Mouse (Mus musculus): ENCODE measurements around the gene Ttc39d.
A peak's percentile ranks its signal among the peaks of the same experiment; 100 is the strongest.
"Not testable (repeated sequence)": the region's sequence is repeated elsewhere in the genome, so short reads cannot be mapped to it uniquely, and the experiment has no call there.

The Ttc39d gene

DNA sequence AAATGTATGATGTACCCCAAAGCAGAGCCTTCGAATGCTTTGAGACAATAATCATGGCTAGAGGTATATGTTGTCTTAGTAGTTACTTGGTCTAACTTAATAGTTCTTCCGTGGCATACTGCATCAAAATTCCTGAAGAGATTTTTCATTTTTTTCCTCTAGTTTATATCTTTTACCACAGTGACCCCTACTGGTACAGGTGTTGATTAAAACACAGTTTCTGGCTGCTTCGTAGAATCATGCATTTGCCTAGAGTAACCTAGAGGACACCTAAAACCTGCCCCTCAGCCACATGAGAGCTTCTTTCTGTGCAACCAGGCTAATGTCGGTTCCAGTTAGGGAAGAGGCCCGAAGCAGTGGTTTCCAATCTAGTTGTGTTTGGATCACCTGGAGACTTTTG lies 14.2 kb upstream of the Ttc39d start:
- DNase-seq (ENCODE audit: low read depth, low spot score) = no peak

DNA sequence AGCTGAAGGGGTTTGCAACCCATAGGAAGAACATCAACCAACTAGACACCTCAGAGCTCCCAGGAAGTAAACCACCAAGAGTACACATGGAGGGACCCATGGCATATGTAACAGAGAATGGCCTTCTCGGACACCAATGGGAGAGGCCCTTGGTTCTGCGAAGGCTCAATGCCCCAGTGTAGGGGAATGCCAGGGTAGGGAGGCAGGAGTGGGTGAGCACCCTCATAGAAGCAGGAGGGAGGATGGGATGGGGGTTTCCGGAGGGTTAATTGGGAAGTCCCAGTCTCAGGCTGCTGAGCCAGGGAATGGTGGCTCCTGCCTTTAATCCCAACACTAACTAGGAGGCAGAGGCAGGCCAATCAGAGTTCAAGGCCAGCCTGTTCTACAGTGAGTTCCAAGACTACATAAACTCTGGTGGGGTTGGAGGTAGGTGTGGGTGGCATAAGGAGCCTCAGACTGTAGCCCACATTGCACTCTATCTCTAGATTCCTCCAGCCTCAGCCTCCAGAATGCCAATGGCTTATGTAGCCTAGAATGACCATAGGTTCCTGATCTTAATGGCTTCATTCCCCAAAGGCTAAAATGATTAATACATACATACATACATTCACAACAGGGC lies 8.0 kb upstream of the Ttc39d start:
- no peak for DNase-seq (ENCODE audit: low read depth, low spot score)

DNA sequence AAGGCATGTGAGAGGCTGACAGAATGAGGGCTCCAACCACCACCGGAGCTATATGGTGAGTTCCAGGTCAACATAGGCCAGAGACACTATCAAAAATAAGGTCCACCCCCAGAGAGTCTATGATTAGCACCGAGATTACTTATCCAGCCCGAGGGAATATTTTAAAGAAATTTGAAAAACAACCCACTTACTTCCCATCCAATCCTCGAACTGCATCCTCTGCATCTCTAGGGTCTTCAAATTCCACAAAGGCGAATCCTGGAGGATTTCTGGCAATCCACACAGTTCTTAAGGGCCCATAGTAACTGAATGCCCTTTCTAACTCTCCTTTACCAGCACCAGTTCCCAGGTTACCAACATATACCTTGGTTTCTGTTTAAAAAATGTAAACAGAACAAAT lies 1.6 kb upstream of the Ttc39d start:
- no peak for DNase-seq (ENCODE audit: low read depth, low spot score)

DNA sequence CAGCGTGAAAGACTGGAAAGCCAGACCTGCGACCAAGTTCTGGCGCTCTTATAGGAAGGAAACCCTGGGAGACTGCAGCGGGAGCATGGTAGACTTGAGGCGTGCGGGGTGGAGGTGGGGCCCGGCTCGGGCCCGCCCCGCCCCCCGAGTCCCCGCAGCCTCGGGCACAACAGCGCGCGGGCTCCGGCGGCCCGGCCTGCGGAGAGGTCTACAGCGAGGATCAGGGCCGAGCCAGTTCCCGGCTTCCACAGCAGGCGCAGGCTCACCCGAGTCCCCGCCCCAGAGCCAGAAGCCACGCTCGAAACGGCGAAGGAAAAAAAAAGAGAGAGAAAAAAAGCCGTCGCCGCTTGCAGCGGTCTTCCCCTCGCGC lies 974 bp upstream of the Ttc39d start:
- no peak for DNase-seq (ENCODE audit: low read depth, low spot score)

DNA sequence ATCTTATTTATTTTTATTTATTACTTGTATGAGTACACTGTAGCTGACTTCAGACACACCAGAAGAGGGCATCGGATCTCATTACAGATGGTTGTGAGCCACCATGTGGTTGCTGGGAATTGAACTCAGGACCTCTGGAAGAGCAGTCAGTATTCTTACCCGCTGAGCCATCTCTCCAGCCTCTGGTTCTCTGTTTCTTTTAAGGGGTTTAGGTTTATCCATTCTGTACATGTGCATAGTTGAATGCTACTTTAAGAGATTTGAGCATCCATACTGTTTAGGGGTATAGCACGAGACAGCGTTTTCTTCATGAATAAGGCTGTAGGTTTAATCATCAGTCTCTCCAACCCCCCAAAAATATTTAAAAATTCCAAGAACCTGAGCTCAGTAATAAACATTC lies 6.7 kb downstream of the Ttc39d start:
- DNase-seq (ENCODE audit: low read depth, low spot score) = not testable (repeated sequence)

DNA sequence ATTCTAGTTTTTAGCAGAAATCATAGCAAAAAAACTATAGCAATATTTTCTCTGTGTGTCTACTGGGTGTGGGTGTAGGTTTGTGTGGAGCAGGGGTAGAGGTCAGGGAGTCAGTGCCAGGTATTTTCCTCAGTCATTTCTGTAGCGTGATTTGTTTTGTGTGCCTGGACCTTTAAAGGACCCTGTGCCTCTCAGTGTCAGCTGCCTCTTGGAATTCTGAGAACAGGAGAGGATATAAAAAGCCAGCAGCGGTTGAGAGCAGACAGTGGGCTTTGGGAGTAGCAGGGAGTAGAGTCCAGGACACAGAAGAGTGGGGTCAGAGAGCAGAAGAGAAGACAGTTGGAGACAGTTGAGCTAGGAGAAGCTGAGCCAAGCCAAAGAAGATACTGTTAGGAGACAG lies 12.9 kb downstream of the Ttc39d start:
- no peak for DNase-seq (ENCODE audit: low read depth, low spot score)

DNA sequence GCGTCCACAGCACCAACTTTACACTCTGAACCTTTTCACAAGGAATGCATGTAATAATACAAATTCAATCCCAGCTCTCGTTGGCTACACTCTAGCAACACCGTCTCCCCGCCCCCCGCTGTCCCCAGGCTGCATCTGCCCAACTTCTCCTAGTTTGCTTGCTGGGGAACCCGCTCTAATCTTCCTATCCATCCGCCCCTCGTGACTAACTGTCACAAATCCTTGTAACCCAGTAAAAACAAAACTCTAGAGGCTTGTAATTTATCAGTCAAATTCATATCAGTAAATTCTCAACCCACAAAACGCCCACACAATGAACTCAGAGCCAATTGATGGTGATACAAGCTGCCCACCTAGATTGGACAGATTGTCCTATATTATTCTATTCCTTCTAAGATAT lies 13.9 kb downstream of the Ttc39d start:
- no peak for DNase-seq (ENCODE audit: low read depth, low spot score)

DNA sequence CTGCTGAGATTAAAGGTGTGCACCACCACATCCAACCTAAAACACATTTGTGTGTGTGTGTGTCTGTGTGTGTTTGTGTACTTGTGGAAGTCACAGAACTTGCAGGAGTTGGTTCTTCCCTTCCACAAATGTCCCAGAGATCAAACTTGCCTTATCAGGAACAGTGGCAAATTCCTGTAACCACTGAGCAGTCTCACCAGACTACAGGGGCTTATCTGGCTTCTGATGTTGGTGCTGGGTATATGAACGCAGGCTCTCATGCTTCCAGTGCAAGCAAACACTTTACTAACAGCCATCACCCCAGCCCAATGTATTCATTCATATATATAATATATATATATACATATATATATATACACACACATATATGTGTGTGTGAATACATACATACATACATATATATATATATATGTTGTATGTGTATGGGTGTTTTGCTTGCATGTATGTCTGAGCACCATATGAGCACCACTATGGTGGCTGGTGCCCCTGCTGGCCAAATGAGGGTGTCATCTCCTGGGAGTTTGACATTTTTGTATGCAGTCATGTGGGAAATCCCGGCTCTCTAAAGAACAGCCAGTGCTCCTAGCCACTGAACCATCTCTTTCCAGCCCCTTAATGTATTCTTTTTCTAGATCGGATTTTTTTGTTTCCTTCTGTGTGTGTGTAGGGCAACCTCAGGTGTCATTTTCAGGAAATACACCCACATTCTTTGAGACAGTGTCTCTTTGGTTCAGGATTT lies 14.8 kb downstream of the Ttc39d start:
- no peak for DNase-seq (ENCODE audit: low read depth, low spot score)

DNA sequence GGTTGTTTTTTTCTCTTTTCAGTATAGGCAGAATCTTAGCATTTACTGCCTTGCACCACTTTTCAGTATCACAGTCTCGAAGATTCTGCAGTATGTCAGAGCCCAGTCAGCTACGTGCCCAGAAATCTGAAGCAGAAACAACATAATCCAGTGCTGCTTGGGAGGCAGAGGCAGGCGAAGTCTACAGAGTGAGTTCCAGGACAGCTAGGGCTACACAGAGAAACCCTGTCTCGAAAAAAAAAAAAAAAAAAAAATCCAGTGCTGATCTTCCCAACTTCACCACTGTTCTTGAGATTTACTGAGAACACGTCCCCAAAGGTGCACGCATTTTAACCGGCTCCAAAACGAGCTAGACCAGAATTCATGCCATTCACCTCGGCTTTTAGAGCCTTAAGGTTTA lies 16.6 kb downstream of the Ttc39d start:
- DNase-seq (ENCODE audit: low read depth, low spot score) = no peak

DNA sequence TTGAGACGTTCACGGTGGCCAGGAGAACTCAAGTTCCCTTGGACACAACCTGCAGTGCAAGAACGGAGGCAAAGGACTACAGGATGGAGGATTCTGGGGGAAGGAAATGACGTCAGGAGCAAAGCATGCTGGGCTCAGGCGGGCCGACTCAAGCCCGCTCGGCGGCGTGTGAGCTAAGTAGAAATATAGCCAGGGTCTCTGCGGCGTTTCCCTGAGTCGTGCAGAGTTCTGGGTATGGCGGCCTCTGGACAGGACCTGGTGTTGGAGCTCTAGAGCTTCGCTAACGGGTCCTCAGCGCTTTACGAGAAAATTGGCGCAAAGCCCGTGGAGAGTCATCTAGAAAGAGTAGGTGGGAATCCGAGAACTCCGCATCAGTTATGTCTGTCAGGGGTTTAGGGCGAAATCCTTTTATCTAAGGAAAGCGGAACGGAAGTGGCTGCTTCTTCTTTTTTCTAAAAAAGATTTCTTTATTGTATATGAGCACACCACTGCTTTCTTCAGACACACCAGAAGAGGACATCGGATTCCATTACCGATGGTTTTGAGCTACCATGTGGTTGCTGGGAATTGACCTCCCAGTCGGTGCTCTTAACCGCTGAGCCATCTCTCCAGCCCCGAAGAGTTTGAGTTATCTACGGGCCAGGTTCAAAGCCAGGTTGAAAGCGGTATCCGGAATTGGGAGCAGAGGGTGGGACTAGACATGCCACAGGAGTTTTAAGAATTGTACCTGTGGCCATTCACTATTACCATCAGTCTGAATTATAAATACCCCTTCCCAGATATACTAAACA lies 17.3 kb downstream of the Ttc39d start, which contains the start of gene Gemin6:
TSS of gene Gemin6 (plus strand) at position 116 of the 791 bp plus-strand sequence.
- peak; percentile 76 for DNase-seq (ENCODE audit: low read depth, low spot score)

DNA sequence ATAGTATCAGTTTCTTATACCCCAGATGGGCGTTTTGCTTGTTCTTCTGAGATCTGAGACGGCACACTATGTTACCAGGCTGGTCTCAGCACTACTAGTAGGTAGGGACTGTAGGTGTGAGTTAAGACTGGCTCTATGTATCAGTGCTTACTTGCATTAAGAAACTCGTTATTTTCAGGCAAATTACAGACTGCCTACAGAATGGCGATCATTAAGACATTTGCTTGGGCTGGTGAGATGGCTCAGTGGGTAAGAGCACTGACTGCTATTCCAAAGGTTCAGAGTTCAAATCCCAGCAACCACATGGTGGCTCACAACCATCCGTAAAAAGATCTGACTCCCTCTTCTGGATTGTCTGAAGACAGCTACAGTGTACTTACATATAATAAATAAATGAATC lies 17.9 kb downstream of the Ttc39d start:
- not testable (repeated sequence) for DNase-seq (ENCODE audit: low read depth, low spot score)

DNA sequence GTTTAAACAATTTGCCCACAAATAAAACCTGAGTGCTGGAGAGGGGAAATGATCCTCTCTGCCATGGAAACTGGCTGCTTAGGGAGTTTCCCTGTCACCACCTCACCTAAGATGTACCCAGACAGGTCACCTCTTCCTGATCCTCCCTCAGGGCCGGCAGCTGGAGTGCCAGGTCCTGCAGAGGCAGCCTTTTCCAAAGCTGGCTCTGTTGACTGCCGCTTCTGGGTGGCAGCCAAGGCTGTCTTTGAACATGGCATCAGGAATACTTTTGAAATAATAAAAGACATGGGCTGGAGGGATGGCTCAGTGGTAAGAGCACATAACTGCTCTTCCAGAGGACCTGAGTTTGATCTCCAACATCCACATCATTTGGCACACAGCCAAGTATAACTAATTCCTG lies 22.1 kb downstream of the Ttc39d start:
- no peak for DNase-seq (ENCODE audit: low read depth, low spot score)

DNA sequence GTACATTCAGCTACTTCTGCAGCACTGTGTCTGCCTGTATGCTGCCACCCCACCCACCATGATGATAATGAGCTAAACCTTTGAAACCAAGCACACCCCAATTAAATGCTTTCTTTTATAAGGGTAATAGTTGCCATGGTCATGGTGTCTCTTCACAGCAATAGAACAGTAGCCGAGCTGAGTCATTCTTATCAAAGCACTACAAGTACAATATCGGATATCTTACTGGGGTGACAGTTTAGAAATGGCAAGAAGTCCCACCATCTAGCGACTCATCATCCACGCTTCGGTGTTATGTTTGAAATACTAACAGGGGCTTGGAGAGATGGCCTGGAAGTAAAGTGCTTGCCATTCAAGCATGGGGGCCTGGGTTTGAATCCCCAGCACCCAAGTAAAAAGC lies 26.6 kb downstream of the Ttc39d start:
- DNase-seq (ENCODE audit: low read depth, low spot score) = no peak

DNA sequence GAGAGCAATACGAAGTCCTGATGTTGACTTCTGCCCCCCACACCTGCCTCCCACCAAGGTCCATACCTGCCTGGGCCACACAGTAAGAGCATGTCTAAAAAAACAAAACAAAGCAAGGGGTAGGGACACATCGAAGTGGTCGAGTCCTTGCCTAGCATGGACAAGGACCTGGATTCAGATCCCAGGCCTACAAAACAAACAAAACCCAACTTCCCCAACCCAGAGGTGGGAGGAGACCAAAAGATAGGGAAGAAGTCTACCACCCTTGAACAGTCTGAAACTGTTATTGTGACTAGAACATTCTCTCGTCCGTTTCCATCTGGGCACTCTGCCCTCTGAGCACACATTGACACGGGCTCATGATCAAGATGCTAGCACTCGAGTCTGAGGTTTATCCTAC lies 27.1 kb downstream of the Ttc39d start:
- DNase-seq (ENCODE audit: low read depth, low spot score) = no peak

DNA sequence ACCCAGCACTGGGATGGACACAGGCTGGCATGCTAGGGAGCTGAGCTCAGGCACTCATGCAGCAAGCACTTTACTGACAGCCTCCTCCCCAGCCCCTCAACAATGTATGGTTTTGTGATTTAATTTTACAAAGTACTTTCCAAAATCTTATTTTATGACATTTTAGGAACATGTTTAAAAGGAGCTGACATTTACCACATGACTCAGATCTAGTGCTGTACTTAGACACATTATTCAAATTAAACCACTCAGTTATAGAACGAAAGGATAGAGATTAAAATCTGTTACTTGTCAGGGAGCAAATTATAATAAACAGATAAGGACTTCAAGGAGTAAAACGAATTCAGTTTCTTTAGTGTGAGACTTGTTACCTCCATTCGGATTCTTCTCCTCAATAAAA lies 28.2 kb downstream of the Ttc39d start:
- DNase-seq (ENCODE audit: low read depth, low spot score) = no peak

DNA sequence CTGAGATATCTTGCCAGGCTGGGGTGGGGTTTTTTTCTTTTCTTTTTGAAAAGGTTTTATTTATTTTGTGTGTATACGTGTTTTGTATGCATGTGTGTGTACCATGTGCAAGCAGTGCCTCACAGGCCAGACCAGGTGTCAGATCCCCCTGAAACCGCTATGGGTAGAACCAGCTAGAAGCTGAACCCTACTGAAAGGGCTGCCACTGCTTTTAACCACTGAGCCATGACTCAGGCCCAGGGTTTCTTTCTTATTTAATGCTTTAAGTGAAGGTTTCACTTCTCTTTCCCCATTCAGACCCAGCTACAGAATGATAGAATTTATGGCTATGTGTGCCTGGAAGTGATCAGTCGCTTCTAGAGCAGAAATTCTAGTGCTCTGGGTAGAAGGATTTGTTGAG lies 29.5 kb downstream of the Ttc39d start:
- no peak for DNase-seq (ENCODE audit: low read depth, low spot score)

DNA sequence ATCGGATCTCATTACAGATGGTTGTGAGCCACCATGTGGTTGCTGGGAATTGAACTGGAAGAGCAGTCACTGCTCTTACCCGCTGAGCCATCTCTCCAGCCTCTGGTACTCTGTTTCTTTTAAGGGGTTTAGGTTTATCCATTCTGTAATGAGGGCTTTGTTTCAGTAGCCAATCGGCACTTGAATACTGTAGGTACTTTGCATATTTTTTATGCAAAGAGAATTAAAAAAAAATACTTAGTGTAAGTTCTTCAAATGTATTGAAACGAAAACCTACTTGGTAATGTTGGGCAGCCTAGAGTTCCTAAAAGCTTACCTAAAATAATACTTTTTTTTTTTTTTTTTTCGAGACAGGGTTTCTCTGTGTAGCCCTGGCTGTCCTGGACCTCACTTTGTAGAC lies 30.2 kb downstream of the Ttc39d start:
- DNase-seq (ENCODE audit: low read depth, low spot score) = no peak

DNA sequence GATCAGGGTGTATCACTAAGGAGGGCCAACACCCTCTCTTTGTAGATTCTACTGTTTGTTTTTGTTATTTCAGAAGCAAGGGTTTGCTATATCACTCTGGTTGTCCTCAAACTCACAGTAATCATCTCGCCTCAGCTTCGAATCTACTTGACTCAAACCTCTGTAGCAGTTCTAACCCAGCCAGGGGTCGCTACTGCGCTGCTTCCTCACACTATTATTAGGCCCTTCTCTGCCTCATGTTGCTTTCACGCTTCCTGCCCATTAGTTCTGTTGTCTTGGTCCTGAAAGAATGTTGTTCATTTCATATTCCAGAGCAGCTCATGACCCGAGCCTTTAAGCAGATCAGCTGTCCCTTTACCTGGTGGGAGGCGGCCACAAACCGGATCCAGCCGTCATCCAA lies 34.3 kb downstream of the Ttc39d start:
- DNase-seq (ENCODE audit: low read depth, low spot score) = no peak

DNA sequence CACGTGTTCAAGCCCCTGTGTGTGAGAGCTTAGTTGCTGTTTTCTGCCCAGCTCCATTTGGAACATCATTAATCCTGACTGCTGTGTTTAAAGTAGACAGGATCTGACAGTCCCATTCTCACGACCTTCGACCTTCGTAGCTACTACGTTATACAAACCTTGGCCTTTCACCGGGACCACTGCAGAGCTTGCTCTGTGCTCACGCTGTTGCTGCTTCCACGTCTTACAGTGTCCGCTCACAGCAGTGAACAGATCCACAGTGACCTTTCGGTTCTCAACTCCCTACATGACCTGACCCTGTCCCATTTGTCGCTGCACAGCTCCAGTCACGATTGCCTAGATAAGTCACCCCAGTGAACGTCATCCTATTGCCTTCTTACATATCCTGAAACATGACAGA lies 35.9 kb downstream of the Ttc39d start:
- no peak for DNase-seq (ENCODE audit: low read depth, low spot score)

DNA sequence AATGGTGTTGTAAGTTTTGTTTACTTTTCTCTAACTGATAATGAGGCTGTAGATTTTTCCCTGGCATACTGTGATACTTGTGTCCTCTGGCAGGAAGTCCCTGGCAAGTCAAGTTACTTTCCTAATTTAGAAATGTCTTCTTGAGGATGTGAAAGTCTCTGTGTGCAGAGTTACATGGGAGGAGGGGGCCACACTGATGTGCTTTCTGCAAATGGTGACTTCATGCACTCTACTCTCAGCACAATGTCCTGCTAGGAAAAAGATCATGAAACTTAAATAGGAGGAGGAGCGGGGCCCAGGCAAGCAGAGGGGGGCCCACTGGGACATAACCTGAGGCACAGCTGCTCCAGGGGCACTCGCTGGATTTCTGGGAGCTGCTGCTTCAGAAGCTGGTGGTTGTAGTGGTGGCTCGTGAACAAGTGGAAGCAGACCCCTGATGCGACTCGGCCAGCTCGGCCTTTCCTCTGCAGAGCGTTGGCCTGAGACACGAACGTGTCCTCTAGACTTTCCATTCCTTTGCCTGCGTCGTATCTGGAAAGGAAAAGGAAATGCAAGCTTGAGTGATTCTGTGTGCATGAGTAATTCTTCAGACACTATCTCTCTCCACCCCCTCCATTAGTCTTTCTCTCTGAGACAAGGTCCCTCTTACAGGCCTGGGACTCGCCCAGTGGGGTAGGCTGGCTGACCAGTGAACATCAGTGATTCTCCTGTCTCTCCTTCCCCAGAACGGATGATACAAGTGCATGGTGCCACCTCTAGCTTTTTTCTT lies 45.7 kb downstream of the Ttc39d start:
- no peak for DNase-seq (ENCODE audit: low read depth, low spot score)

DNA sequence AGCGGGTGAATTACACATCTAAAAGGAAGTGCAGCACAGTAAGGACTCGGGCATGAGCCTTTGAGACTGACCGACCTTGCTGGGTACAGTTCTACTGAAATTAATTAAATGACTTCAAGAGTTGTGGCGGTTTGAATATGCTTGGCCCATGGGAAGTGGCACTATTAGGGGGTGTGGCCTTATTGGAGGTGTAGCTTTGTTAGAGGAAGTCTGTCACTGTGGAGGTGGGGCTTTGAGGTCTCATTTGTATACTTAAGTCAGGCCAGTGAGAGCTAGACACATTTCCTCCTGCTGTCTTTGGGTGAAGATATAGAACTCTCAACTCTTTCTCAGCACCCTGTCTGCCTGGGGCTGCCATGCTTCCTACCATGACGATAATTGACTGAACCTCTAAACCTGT lies 47.2 kb downstream of the Ttc39d start:
- no peak for DNase-seq (ENCODE audit: low read depth, low spot score)

DNA sequence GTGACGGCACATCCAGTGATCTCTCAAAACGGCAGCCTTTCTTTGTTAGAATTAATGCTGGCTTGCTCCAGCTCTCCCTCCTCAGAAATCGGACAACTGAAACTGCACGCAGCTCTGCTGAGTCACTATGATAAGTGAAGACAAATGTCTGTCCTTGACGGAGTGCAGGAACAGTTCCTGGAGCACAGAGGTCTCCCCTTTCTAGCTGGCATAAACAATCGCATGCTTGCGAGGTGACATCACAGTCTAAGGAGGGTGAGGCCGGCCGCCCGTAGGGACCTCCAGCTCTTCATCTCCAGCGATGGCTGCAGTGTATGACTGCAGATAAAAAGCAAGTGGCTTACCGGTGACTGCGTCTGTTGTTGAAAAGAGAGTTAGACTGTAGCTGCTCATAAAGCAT lies 47.9 kb downstream of the Ttc39d start:
- no peak for DNase-seq (ENCODE audit: low read depth, low spot score)
